Mouse (Mus musculus) intestine, embryonic 14.5 days (tissue): Measurements from ENCODE around the gene Hist1h2bb. TPM values are rescaled to one million over a fixed set of nuclear protein-coding genes. Genes with fewer than 3 reads are reported as not detected.
"Not testable (repeated sequence)": the region's sequence is repeated elsewhere in the genome, so short reads cannot be mapped to it uniquely, and the experiment has no call there.

Experiments
- ATAC-seq: fragments of 200-750 bp; cut with Nextera tagmentation; replicated peaks from 2 replicates; pipeline ENCODE4 v1.8.0; 2017; ENCODE audit warnings: low read depth, moderate number of reproducible peaks, moderate TSS enrichment, moderate library complexity; ENCODE audit not compliant: low FRiP score, low TSS enrichment
- DNase-seq: peaks from one replicate; pipeline ENCODE4 v3.0.0-alpha.2; 2018; ENCODE audit warnings: low spot score
- H3K27ac ChIP-seq: fragments of 300-500 bp; sonication (generic); 2 replicates; pipeline ENCODE4 v1.5.1; 2014; ENCODE audit warnings: low read depth, mild to moderate bottlenecking, control low read depth
- H3K27me3 ChIP-seq: fragments of 300-500 bp; sonication (generic); replicated peaks from 2 replicates; pipeline ENCODE4 v1.6.1; 2014; ENCODE audit warnings: low read length, control low read depth; ENCODE audit not compliant: control insufficient read depth, insufficient read depth
- H3K36me3 ChIP-seq: fragments of 300-500 bp; sonication (generic); 2 replicates; pipeline ENCODE4 v1.6.1; 2014; ENCODE audit warnings: low read length, control low read depth; ENCODE audit not compliant: control insufficient read depth, insufficient read depth
- H3K4me1 ChIP-seq: fragments of 300-500 bp; sonication (generic); replicated peaks from 2 replicates; pipeline ENCODE4 v1.6.1; 2014; ENCODE audit warnings: low read length, control low read depth, mixed read lengths; ENCODE audit not compliant: control insufficient read depth, insufficient read depth
- H3K4me2 ChIP-seq: fragments of 300-500 bp; sonication (generic); 2 replicates; pipeline ENCODE4 v1.6.1; 2014; ENCODE audit warnings: low read length
- H3K4me3 ChIP-seq: fragments of 300-500 bp; sonication (generic); 2 replicates; pipeline ENCODE4 v1.5.1; 2014; ENCODE audit warnings: low read depth, low read length, control low read depth, mixed read lengths
- H3K9ac ChIP-seq: fragments of 300-500 bp; sonication (generic); 2 replicates; pipeline ENCODE4 v1.6.1; 2014; ENCODE audit warnings: mild to moderate bottlenecking, low read length
- H3K9me3 ChIP-seq: fragments of 300-500 bp; sonication (generic); 2 replicates; pipeline ENCODE4 v1.6.1; 2016; ENCODE audit warnings: low read length, control low read depth; ENCODE audit not compliant: control insufficient read depth
- WGBS: fragments of 180-500 bp; shearing (Covaris S2); extraction: QIAGEN DNeasy Blood & Tissue Kit; methylation state at CpG from one replicate; pipeline ENCODE4 v1.1.7; 2014; 5-methylcytosine and 5-hydroxymethylcytosine counted together
- polyA plus RNA-seq: library from polyadenylated mRNA; unstranded; fragments of >200 nt; fragmentation: Nextera tagmentation; extraction: Ambion mirVana; gene quantifications from 2 replicates; pipeline ENCODE4 v1.2.1, GENCODE M21; 2014

The Hist1h2bb gene
- polyA plus RNA-seq, 1 experiment from 2014 or later = 5.0 TPM

- not testable (repeated sequence) for H3K27me3 ChIP-seq, H3K36me3 ChIP-seq, H3K4me2 ChIP-seq, H3K4me3 ChIP-seq, ATAC-seq, H3K9ac ChIP-seq, H3K9me3 ChIP-seq, H3K27ac ChIP-seq, H3K4me1 ChIP-seq, DNase-seq
- 12% methylated on average over 2 of the region's 2 CpGs for WGBS
These were observed 28.8 kb upstream of the Hist1h2bb start for GRCm38 (mm10) chr13:23717593-23718245.

DNA sequence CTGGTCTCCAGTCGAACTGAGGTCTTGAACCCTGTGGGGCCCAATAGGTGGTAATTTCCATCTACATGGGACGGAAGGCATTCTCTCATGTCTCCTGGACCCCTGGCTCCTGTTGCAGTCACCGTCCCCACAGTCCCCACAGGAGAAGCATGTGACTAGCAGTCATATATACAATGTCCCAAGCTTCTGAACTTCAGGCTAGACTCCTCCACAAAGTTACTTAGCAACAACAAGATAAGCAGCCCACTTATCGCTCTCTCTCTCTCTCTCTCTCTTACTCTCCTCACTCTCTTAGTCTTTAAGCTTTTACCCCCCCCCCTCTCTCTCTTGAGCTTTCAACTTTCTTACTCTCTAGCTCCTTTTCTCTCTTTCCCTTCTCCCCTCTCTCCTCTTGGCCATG lies 22.3 kb upstream of the Hist1h2bb start:
- Histone ChIP-seq H3K27me3 (no peaks in the 10 kb centered on the region), H3K9me3 (no peaks in the 10 kb centered on the region), H3K4me2 (no peak overlapping the region), H3K4me1 (no peaks in the 10 kb centered on the region), H3K36me3 (no peaks in the 10 kb centered on the region), H3K9ac (no peak overlapping the region), H3K4me3 (no peak overlapping the region), H3K27ac (no peak overlapping the region)
- no peak for ATAC-seq
- DNase-seq = no peak
- WGBS = 75% methylated on average over 4 of the region's 4 CpGs

DNA sequence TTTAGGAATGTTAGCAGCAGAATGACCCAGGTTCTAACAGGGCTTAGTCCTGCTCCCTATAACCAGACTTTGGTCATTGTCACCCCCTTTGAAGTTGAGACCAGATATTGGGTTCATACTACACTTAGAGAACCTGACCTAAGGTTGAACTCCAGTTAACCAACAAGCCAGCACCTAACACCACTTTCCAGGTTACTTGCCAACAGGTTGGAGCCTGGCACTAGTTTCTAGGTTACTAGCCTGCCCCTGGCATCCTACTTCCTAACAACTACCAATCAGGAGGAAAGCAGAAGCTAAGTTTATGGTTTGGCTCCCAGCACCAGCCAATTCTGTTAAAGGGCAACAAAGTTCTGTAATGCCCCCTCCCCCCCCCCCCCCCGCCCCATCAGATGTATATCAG lies 21.3 kb upstream of the Hist1h2bb start:
- H3K36me3 ChIP-seq = no peaks in the 10 kb centered on the region
- WGBS = no CpG with 5 or more reads among the region's 1 CpGs
- no peak overlapping the region for H3K9ac ChIP-seq
- H3K27me3 ChIP-seq = no peaks in the 10 kb centered on the region
- H3K4me2 ChIP-seq = no peak overlapping the region
- no peak overlapping the region for H3K4me3 ChIP-seq
- DNase-seq (no peak), ATAC-seq (no peak)
- no peak overlapping the region for H3K27ac ChIP-seq
- no peaks in the 10 kb centered on the region for H3K9me3 ChIP-seq
- no peaks in the 10 kb centered on the region for H3K4me1 ChIP-seq

GRCm38 (mm10) chr13:23728472-23729191 lies 17.9 kb upstream of the Hist1h2bb start:
- DNase-seq (no peak), ATAC-seq (no peak)
- H3K27me3 ChIP-seq = no peaks in the 10 kb centered on the region
- no peaks in the 10 kb centered on the region for H3K4me1 ChIP-seq
- H3K4me2 ChIP-seq = no peak overlapping the region
- H3K9me3 ChIP-seq = no peaks in the 10 kb centered on the region
- no peak overlapping the region for H3K27ac ChIP-seq
- 90% methylated on average over 18 of the region's 18 CpGs for WGBS
- no peaks in the 10 kb centered on the region for H3K36me3 ChIP-seq
- no peak overlapping the region for H3K4me3 ChIP-seq
- no peak overlapping the region for H3K9ac ChIP-seq

GRCm38 (mm10) chr13:23729192-23729525 lies 17.4 kb upstream of the Hist1h2bb start:
- H3K4me1 ChIP-seq = no peaks in the 10 kb centered on the region
- no peak overlapping the region for H3K4me2 ChIP-seq
- H3K9ac ChIP-seq = no peak overlapping the region
- ATAC-seq (no peak), DNase-seq (no peak)
- no peaks in the 10 kb centered on the region for H3K27me3 ChIP-seq
- H3K9me3 ChIP-seq = no peaks in the 10 kb centered on the region
- H3K4me3 ChIP-seq = no peak overlapping the region
- WGBS = 88% methylated on average over 9 of the region's 9 CpGs
- H3K27ac ChIP-seq = no peak overlapping the region
- H3K36me3 ChIP-seq = no peaks in the 10 kb centered on the region

- H3K27me3 ChIP-seq = no peaks in the 10 kb centered on the region
- H3K9ac ChIP-seq = no peak overlapping the region
- DNase-seq = no peak
- no peaks in the 10 kb centered on the region for H3K9me3 ChIP-seq
- no peak overlapping the region for H3K4me3 ChIP-seq
- no peak overlapping the region for H3K4me2 ChIP-seq
- ATAC-seq = no peak
- WGBS = 92% methylated on average over 5 of the region's 5 CpGs
- H3K4me1 ChIP-seq = no peaks in the 10 kb centered on the region
- H3K27ac ChIP-seq = no peak overlapping the region
- no peaks in the 10 kb centered on the region for H3K36me3 ChIP-seq
These were observed 16.8 kb upstream of the Hist1h2bb start for GRCm38 (mm10) chr13:23729706-23730105.

- no peak for DNase-seq
- no peak overlapping the region for H3K9ac ChIP-seq
- no peaks in the 10 kb centered on the region for H3K9me3 ChIP-seq
- H3K4me1 ChIP-seq = no peaks in the 10 kb centered on the region
- H3K27ac ChIP-seq = no peak overlapping the region
- no peak overlapping the region for H3K4me2 ChIP-seq
- WGBS = 23% methylated on average over 8 of the region's 8 CpGs
- peak; percentile 65 for ATAC-seq
- H3K27me3 ChIP-seq = no peaks in the 10 kb centered on the region
- no peak overlapping the region for H3K4me3 ChIP-seq
- no peaks in the 10 kb centered on the region for H3K36me3 ChIP-seq
These were observed 16.1 kb upstream of the Hist1h2bb start for GRCm38 (mm10) chr13:23730479-23730878.

GRCm38 (mm10) chr13:23732156-23732804 lies 14.3 kb upstream of the Hist1h2bb start:
- no peak overlapping the region for H3K4me2 ChIP-seq
- WGBS = 26% methylated on average over 8 of the region's 8 CpGs
- H3K9me3 ChIP-seq = no peaks in the 10 kb centered on the region
- no peak overlapping the region for H3K27ac ChIP-seq
- H3K9ac ChIP-seq = no peak overlapping the region
- H3K4me3 ChIP-seq = no peak overlapping the region
- DNase-seq (no peak), ATAC-seq (no peak; the same call in 1 of the 2 replicates)
- H3K27me3 ChIP-seq = no peaks in the 10 kb centered on the region
- H3K36me3 ChIP-seq = no peaks in the 10 kb centered on the region
- no peaks in the 10 kb centered on the region for H3K4me1 ChIP-seq
